Mouse (Mus musculus): ENCODE measurements around the gene Catsperg1. TPM values are rescaled to one million over a fixed set of nuclear protein-coding genes. Genes with fewer than 3 reads are reported as not detected.

Catsperg1 gene
- polyA plus RNA-seq, 2 experiments: 0.45 TPM; not detected in 1

DNA sequence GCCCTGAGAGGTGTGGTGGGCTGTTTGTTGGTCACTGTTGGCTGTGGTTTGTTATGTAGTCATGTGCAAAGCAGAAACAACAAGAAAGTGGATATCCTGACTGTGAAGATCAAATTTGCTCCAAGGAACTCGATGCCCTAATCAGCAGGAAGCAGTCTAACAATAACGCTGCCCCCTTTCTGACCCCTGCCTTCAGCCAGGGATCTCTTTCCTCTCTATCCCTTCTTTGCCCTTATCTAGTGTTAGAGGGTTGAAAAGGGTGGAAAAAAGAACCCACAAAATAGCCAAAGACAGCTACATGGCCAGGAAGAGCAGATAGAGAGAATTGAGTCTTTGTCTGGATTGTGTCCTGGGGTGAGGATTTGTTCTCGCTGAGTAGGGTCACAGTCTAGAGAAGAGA lies 16.7 kb upstream of the Catsperg1 start:
- Histone ChIP-seq H3K9me3 (ENCODE audit: control insufficient read depth, low read length) (no peaks in the 10 kb centered on the region), H3K4me2 (ENCODE audit: low read depth) (no peak overlapping the region), H3K9ac (replicated peaks) (no peak overlapping the region), H3K4me3 (ENCODE audit: insufficient read depth in 1 of 2, low read depth in 2 of 2, low read length in 2 of 2) (no peak overlapping the region), H3K36me3 (replicated peaks; ENCODE audit: control insufficient read depth, insufficient read depth, low read depth) (no peaks in the 10 kb centered on the region), H3K4me1 (replicated peaks; ENCODE audit: control insufficient read depth in 2 of 2, insufficient read depth in 2 of 2, low read length in 1 of 2) (no peaks in the 10 kb centered on the region), H3K27ac (no peak overlapping the region), H3K27me3 (ENCODE audit: control insufficient read depth, insufficient read depth, low read length) (peaks cover 17% of the 10 kb centered on the region)
- no peak for DNase-seq (ENCODE audit: low read depth in 3 of 3, low spot score in 3 of 3)
- TF ChIP-seq EP300 (IDR thresholded peaks at IDR 0.05; ENCODE audit: low read depth): no peak
- no peak for TF ChIP-seq CTCF (IDR thresholded peaks at IDR 0.05; ENCODE audit: low read depth)
- WGBS (ENCODE audit: insufficient replicate concordance): 29% methylated on average over 3 of the region's 3 CpGs
- no peak for ATAC-seq (ENCODE audit: insufficient read depth)

- no peak for DNase-seq (ENCODE audit: low read depth in 3 of 3, low spot score in 3 of 3)
Measured at GRCm38 (mm10) chr7:29228202-29228601, 14.4 kb upstream of the Catsperg1 start.

GRCm38 (mm10) chr7:29225520-29225919 lies 11.7 kb upstream of the Catsperg1 start:
- Histone ChIP-seq H3K4me1 (replicated peaks; ENCODE audit: control insufficient read depth in 2 of 2, insufficient read depth in 2 of 2, low read length in 1 of 2) (no peaks in the 10 kb centered on the region), H3K9me3 (ENCODE audit: control insufficient read depth, low read length) (no peaks in the 10 kb centered on the region), H3K27me3 (ENCODE audit: control insufficient read depth, insufficient read depth, low read length) (no peaks in the 10 kb centered on the region; the same call in 1 of the 2 replicates), H3K27ac (no peak overlapping the region), H3K9ac (replicated peaks) (no peak overlapping the region), H3K4me3 (ENCODE audit: insufficient read depth in 1 of 2, low read depth in 2 of 2, low read length in 2 of 2) (no peak overlapping the region), H3K36me3 (replicated peaks; ENCODE audit: control insufficient read depth, insufficient read depth, low read depth) (no peaks in the 10 kb centered on the region), H3K4me2 (ENCODE audit: low read depth) (no peak overlapping the region)
- TF ChIP-seq CTCF (IDR thresholded peaks at IDR 0.05; ENCODE audit: low read depth): no peak
- TF ChIP-seq EP300 (IDR thresholded peaks at IDR 0.05; ENCODE audit: low read depth): no peak
- ATAC-seq (ENCODE audit: insufficient read depth) (no peak), DNase-seq (ENCODE audit: low read depth in 3 of 3, low spot score in 3 of 3) (no peak)
- 72% methylated on average over 13 of the region's 13 CpGs for WGBS (ENCODE audit: insufficient replicate concordance)

More at GRCm38 (mm10) chr7:29228202-29228601, 14.4 kb upstream of the Catsperg1 start:
- Histone ChIP-seq H3K9ac (replicated peaks) (no peak overlapping the region), H3K36me3 (replicated peaks; ENCODE audit: control insufficient read depth, insufficient read depth, low read depth) (no peaks in the 10 kb centered on the region), H3K4me1 (replicated peaks; ENCODE audit: control insufficient read depth in 2 of 2, insufficient read depth in 2 of 2, low read length in 1 of 2) (no peaks in the 10 kb centered on the region), H3K4me3 (ENCODE audit: insufficient read depth in 1 of 2, low read depth in 2 of 2, low read length in 2 of 2) (no peak overlapping the region), H3K9me3 (ENCODE audit: control insufficient read depth, low read length) (no peaks in the 10 kb centered on the region), H3K27me3 (ENCODE audit: control insufficient read depth, insufficient read depth, low read length) (peaks cover 17% of the 10 kb centered on the region), H3K27ac (no peak overlapping the region), H3K4me2 (ENCODE audit: low read depth) (no peak overlapping the region)
- 20% methylated on average over 4 of the region's 4 CpGs for WGBS (ENCODE audit: insufficient replicate concordance)
- no peak for ATAC-seq (ENCODE audit: insufficient read depth)
- TF ChIP-seq CTCF (IDR thresholded peaks at IDR 0.05; ENCODE audit: low read depth): no peak
- no peak for TF ChIP-seq EP300 (IDR thresholded peaks at IDR 0.05; ENCODE audit: low read depth)

DNA sequence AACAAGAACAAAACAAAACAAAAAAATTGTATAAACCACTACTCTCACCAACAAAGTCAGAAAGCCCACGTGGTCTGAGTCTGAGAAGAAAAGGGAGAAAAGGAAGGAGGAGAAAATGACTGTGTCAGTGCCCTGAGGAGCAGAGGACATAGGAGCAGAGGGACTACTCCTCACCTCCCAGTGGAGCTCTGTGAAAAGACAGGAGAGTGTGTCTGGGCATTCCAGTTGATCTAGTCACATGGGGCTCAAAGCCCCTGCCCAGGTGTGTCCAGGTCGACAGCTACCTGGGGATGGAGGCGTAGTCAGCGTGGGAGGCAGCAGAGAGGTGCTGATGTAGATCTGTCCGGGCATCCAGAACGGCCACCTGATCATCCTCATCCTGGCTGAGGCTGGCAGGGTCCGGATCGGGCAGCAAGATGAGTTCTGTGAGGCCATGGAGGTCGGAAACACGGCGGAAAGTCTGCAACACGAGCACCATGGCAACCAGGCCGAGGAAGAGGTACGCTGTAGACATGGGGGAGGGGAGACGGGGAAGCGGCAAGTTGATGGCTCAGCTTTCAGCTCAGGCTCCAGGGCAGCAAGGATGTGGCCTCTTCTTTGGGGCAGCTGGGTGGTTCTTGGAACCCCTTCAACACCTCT lies 11.0 kb upstream of the Catsperg1 start:
- no peaks in the 10 kb centered on the region for H3K27me3 ChIP-seq (ENCODE audit: control insufficient read depth, insufficient read depth, low read length)
- H3K9me3 ChIP-seq (ENCODE audit: control insufficient read depth, low read length): no peaks in the 10 kb centered on the region; the same call in 1 of the 2 replicates
- H3K9ac ChIP-seq (replicated peaks): no peak overlapping the region
- H3K27ac ChIP-seq: no peak overlapping the region
- H3K4me2 ChIP-seq (ENCODE audit: low read depth): no peak overlapping the region
- DNase-seq (ENCODE audit: low read depth in 3 of 3, low spot score in 3 of 3) (no peak), ATAC-seq (ENCODE audit: insufficient read depth) (no peak)
- H3K4me1 ChIP-seq (replicated peaks; ENCODE audit: control insufficient read depth in 2 of 2, insufficient read depth in 2 of 2, low read length in 1 of 2): no peaks in the 10 kb centered on the region
- no peak overlapping the region for H3K4me3 ChIP-seq (ENCODE audit: insufficient read depth in 1 of 2, low read depth in 2 of 2, low read length in 2 of 2)
- no peak for TF ChIP-seq EP300 (IDR thresholded peaks at IDR 0.05; ENCODE audit: low read depth)
- no peak for TF ChIP-seq CTCF (IDR thresholded peaks at IDR 0.05; ENCODE audit: low read depth)
- no peaks in the 10 kb centered on the region for H3K36me3 ChIP-seq (replicated peaks; ENCODE audit: control insufficient read depth, insufficient read depth, low read depth)
- WGBS (ENCODE audit: insufficient replicate concordance): 42% methylated on average over 16 of the region's 16 CpGs

GRCm38 (mm10) chr7:29214846-29215245 lies 1.0 kb upstream of the Catsperg1 start:
- Histone ChIP-seq H3K4me1 (replicated peaks; ENCODE audit: control insufficient read depth in 2 of 2, insufficient read depth in 2 of 2, low read length in 1 of 2) (peaks cover 0 to 11% of the 10 kb centered on the region in 2 experiments; a peak in 2 of 4 replicates), H3K4me2 (ENCODE audit: low read depth) (no peak overlapping the region), H3K36me3 (replicated peaks; ENCODE audit: control insufficient read depth, insufficient read depth, low read depth) (no peaks in the 10 kb centered on the region), H3K9me3 (ENCODE audit: control insufficient read depth, low read length) (peaks cover 2% of the 10 kb centered on the region; the same call in 1 of the 2 replicates), H3K27ac (no peak overlapping the region), H3K9ac (replicated peaks) (no peak overlapping the region), H3K4me3 (ENCODE audit: insufficient read depth in 1 of 2, low read depth in 2 of 2, low read length in 2 of 2) (no peak overlapping the region), H3K27me3 (ENCODE audit: control insufficient read depth, insufficient read depth, low read length) (no peaks in the 10 kb centered on the region)
- DNase-seq (ENCODE audit: low read depth in 3 of 3, low spot score in 3 of 3): no peak
- no peak for TF ChIP-seq CTCF (IDR thresholded peaks at IDR 0.05; ENCODE audit: low read depth)
- TF ChIP-seq EP300 (IDR thresholded peaks at IDR 0.05; ENCODE audit: low read depth): no peak
- WGBS (ENCODE audit: insufficient replicate concordance): 60% methylated on average over 15 of the region's 15 CpGs
- ATAC-seq (ENCODE audit: insufficient read depth): no peak

Measured in liver, embryonic 14.5 days (tissue).